Mouse (Mus musculus) bone marrow macrophage, adult 2 months (primary cell): ENCODE data around the gene Triobp.

ENCODE experiments used
- CTCF ChIP-seq: IDR thresholded peaks from 2 replicates; pipeline ENCODE4 v1.5.1; 2012; ENCODE audit warnings: low read depth, mild to moderate bottlenecking, low read length, moderate library complexity
- POLR2A ChIP-seq: IDR thresholded peaks from 2 replicates; pipeline ENCODE4 v1.6.1; 2012; ENCODE audit warnings: mild to moderate bottlenecking, low read depth, low read length, borderline replicate concordance

- TF ChIP-seq POLR2A: no peak
- TF ChIP-seq CTCF: no peak
These were observed 58.1 kb downstream of the Triobp start for GRCm38 (mm10) chr15:79005581-79005980.
